ENCODE assay signal across 9 mouse cellular contexts in the genomic region with DNA sequence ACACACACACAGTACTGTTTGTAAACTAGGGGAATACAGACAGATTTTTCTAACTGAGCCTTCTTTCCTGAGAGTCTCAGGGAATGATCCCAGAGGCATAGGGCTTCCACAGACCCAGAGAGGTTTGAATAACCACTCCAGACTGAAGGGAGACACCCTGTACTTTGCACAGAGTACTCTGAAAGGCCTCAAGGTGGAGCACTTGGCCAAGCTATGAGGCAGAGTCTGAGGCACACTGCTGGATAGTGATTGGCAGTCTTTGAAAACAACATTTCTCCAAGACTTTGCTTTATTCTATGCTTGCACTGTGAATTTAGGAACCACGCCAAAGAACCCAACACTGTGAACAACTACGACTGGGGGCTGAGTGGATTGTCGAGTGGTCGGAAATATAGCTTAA.
A peak's percentile ranks its signal among the peaks of the same experiment; 100 is the strongest.
DNase-seq lines count a peak whose midpoint lies in the region; ATAC-seq lines count a peak whose summit lies in the region.
"Had no signal": no experiment of that assay in that cellular context is flagged by ENCODE, and none has a peak within 500 bp of the region (broad histone marks: within the 10 kb centered on the region; RNA-seq: fewer than 3 reads in every experiment).

No protein-coding gene starts in this region.

- H3K9ac ChIP-seq in intestine, embryonic 15.5 days = no peak overlapping the region
- H3K9ac ChIP-seq in midbrain, embryonic 16.5 days (ENCODE audit: low read depth, low read length) = no peak overlapping the region
- H3K9ac ChIP-seq: limb, embryonic 15.5 days had no signal

- no peaks in the 10 kb centered on the region for H3K4me1 ChIP-seq in forebrain, embryonic 10.5 days
- H3K4me1 ChIP-seq in intestine, embryonic 15.5 days (replicated peaks) = 0 out of 2 replicates have a peak, but pooled peaks cover 2% of the 10 kb centered on the region
- no peaks in the 10 kb centered on the region for H3K4me1 ChIP-seq in midbrain, embryonic 16.5 days (ENCODE audit: control insufficient read depth, insufficient read depth, low read length)
- H3K4me1 ChIP-seq: limb, embryonic 15.5 days had no signal

- peak; percentile 80 for ATAC-seq in intestine, embryonic 15.5 days
- peak; percentile 93 for ATAC-seq in midbrain, embryonic 16.5 days

- DNase-seq in adrenal gland, adult 8-10 months = peak; percentile 3
- DNase-seq in adrenal gland, adult 18-20 months (ENCODE audit: low spot score in 2 of 2) = no peak
- peak; percentile 54 for DNase-seq in NIH3T3 (ENCODE audit: low read depth)
- DNase-seq in forebrain, embryonic 10.5 days (ENCODE audit: extremely low spot score, low spot score) = peak; percentile 28
- peak; percentile 32 to 66 for DNase-seq in left cerebral cortex, postnatal 25 days (ENCODE audit: low spot score in 2 of 2)
- DNase-seq in thymus, postnatal 36 days = peak; percentile 24

- no peaks in the 10 kb centered on the region for H3K36me3 ChIP-seq in forebrain, embryonic 10.5 days (replicated peaks)
- no peaks in the 10 kb centered on the region for H3K36me3 ChIP-seq in intestine, embryonic 15.5 days
- no peaks in the 10 kb centered on the region for H3K36me3 ChIP-seq in midbrain, embryonic 16.5 days (ENCODE audit: control insufficient read depth, insufficient read depth, low read length)
- H3K36me3 ChIP-seq: limb, embryonic 15.5 days had no signal

- intact Hi-C loops in left cerebral cortex, postnatal 25 days (cut with DNase I) = loop anchor here (2.0 to 10.0 kb wide), 2 partner anchors 249 to 1117 kb away; no protein-coding TSS in a partner anchor

- WGBS in forebrain, embryonic 10.5 days = 59% methylated on average over 4 of the region's 4 CpGs
- WGBS in intestine, embryonic 15.5 days = 31% methylated on average over 4 of the region's 4 CpGs
- WGBS in midbrain, embryonic 16.5 days = 43% methylated on average over 4 of the region's 4 CpGs

- H3K27me3 ChIP-seq in forebrain, embryonic 10.5 days (ENCODE audit: poor library complexity, severe bottlenecking) = no peaks in the 10 kb centered on the region
- no peaks in the 10 kb centered on the region for H3K27me3 ChIP-seq in intestine, embryonic 15.5 days (replicated peaks)
- no peaks in the 10 kb centered on the region for H3K27me3 ChIP-seq in midbrain, embryonic 16.5 days (ENCODE audit: control insufficient read depth, insufficient read depth, low read depth, low read length)
- H3K27me3 ChIP-seq: limb, embryonic 15.5 days had no signal

- no peak overlapping the region for H3K4me2 ChIP-seq in intestine, embryonic 15.5 days (replicated peaks)
- H3K4me2 ChIP-seq in midbrain, embryonic 16.5 days (ENCODE audit: low read length) = no peak overlapping the region
- H3K4me2 ChIP-seq: limb, embryonic 15.5 days had no signal

- no peak overlapping the region for H3K27ac ChIP-seq in forebrain, embryonic 10.5 days
- H3K27ac ChIP-seq in intestine, embryonic 15.5 days = no peak overlapping the region
- H3K27ac ChIP-seq in midbrain, embryonic 16.5 days (ENCODE audit: low read length) = no peak overlapping the region
- H3K27ac ChIP-seq: limb, embryonic 15.5 days had no signal

- no peaks in the 10 kb centered on the region for H3K9me3 ChIP-seq in forebrain, embryonic 10.5 days
- no peaks in the 10 kb centered on the region for H3K9me3 ChIP-seq in intestine, embryonic 15.5 days
- no peaks in the 10 kb centered on the region for H3K9me3 ChIP-seq in midbrain, embryonic 16.5 days (replicated peaks; ENCODE audit: control insufficient read depth, low read length, poor library complexity, severe bottlenecking)
- H3K9me3 ChIP-seq: limb, embryonic 15.5 days had no signal

- H3K4me3 ChIP-seq in forebrain, embryonic 10.5 days = no peak overlapping the region
- no peak overlapping the region for H3K4me3 ChIP-seq in intestine, embryonic 15.5 days (replicated peaks)
- no peak overlapping the region for H3K4me3 ChIP-seq in midbrain, embryonic 16.5 days (ENCODE audit: low read depth, low read length)
- H3K4me3 ChIP-seq: limb, embryonic 15.5 days had no signal

Comparison
In these comparisons a context has a peak if more than half of its experiments do, and no peak if none do; other contexts are left out.
1. DNase-seq: peak in adrenal gland, adult 8-10 months (single experiment), NIH3T3 (single experiment), forebrain, embryonic 10.5 days (single experiment), left cerebral cortex, postnatal 25 days (2 of 2) and thymus, postnatal 36 days (2 of 2); none in adrenal gland, adult 18-20 months (0 of 2).